Mouse (Mus musculus): ENCODE data around the gene Txnrd1. TPM values are rescaled to one million over a fixed set of nuclear protein-coding genes. Genes with fewer than 3 reads are reported as not detected.

Gene Txnrd1
- total RNA-seq, 1 experiment from 2014 or later, result 119 TPM

DNA sequence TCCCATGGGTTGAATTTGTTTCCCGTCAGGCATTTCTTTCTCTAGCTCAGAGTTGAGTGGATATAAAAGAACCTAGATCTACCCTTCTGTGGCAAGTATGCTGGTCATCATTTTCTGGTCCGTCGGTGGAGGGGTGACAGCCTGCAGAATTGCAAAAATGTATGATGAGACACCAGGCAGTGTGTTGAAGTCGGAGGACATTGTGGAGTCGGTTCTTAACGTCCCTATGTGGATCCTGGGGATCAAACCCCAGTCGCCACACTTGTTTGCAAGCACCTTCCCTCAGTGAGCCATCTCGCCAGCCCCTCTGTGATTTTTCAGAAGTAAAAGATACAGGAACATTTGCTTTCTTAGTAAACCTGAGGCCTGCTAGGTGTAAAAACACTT lies 27.2 kb downstream of the Txnrd1 start:
- ATAC-seq (replicated peaks; ENCODE audit: low read depth, poor library complexity, severe bottlenecking), result no peak

DNA sequence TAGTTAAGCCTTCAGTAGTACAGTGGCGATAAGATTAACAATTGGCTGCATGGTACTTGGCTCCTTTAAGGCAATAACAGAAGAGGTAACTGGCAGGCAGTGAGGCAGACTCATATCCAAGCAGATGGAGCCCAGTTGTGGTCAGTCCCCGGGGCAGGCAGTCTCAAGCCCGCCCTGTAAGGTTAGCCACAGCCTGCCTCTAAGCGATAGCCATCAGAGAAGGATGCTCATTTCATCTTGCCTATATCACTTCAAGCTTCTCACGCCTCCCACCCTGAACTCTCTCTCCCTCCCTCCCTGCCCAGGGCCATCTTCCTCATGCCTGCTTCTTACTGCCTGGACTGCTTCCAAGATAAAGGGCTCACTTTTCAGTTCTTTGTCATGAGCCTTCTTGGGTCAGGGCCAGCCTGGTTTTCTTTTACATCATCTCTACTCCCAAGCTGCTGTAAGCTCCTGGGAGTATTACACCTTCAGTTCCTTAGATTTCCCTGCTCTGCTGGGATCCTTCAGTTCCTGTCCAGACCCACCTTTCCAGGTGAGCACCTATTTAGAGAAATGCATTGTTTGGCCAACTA lies 29.4 kb downstream of the Txnrd1 start:
- ATAC-seq (replicated peaks; ENCODE audit: low read depth, poor library complexity, severe bottlenecking), result peak; percentile 8

GRCm38 (mm10) chr10:82863827-82864226 lies 30.1 kb downstream of the Txnrd1 start:
- no peak for ATAC-seq (replicated peaks; ENCODE audit: low read depth, poor library complexity, severe bottlenecking)

GRCm38 (mm10) chr10:82866356-82866755 lies 32.6 kb downstream of the Txnrd1 start, which contains the start of gene Eid3:
TSS of gene Eid3 (plus strand) at chr10:82866626.
- peak; percentile 54 for ATAC-seq (replicated peaks; ENCODE audit: low read depth, poor library complexity, severe bottlenecking)

- peak; percentile 26 for ATAC-seq (replicated peaks; ENCODE audit: low read depth, poor library complexity, severe bottlenecking)
These were observed 33.1 kb downstream of the Txnrd1 start for GRCm38 (mm10) chr10:82866832-82867231.

DNA sequence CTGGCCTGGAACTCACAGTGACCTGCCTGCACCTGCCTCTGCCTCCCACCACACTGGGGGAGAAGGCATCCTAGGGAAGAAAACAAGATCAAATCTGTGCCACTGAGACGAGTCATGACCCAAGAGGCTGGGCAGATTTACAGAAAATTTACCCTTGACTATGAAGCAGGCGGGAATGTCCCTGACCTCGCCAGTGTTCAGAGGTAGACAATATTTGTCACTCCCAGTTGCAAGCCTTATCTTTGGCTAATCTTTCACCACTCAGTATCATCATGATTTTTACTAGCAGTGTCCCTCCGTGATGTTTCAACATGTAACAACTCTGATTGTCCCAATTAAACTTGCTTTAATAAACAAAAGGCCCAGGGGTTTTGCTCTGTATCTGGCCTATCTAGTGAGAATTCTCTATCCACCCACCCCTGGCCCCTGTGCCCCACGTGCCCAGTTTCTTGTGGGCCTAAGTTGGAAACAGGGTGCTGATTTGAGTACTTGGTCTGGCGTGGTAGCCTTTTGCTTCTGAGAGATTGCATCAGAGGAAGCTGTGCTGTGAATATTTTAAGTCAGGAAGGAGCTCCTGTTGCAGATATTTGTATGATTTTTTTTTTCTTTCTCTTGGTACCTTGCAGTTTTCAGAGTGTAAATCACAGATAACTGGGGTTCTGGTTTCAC lies 34.8 kb downstream of the Txnrd1 start:
- ATAC-seq (replicated peaks; ENCODE audit: low read depth, poor library complexity, severe bottlenecking), result no peak

- no peak for ATAC-seq (replicated peaks; ENCODE audit: low read depth, poor library complexity, severe bottlenecking)
These were observed 41.7 kb downstream of the Txnrd1 start for GRCm38 (mm10) chr10:82875446-82875845.

DNA sequence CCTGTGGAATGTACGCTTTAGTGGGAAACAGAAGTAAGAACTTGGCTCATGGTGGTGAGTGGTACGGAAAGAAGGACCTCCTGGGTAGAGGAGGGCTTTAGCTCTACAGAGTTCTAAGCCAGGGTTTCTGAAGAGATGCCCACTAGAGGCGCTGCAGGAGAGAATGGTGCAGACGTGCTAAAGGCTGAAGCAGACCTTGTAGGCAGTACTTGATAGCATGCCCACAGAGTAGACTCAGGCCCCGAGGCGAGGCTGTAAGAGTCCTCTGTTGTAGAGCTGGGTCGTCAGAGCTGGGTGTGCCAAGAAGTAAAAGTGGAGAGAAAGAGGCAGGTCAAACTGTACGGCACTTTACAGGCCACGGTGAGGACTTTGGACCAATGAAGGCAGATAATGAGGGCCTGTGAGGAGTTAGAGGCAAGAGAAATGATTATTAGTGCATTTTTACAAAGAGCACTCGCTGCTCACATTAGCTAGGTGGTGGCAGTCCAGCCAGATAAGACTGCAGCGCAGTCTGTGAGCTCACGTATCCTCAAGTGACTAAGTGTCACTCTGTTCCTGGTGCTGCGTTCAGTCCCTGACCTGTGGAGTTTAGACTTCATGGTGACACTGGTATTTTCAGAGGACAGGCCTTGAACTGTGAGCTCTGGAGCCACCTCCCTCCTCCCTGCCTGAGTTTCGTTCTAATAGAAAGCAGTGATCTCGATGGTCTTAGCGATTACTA lies 42.5 kb downstream of the Txnrd1 start:
- peak; percentile 76 for ATAC-seq (replicated peaks; ENCODE audit: low read depth, poor library complexity, severe bottlenecking)

DNA sequence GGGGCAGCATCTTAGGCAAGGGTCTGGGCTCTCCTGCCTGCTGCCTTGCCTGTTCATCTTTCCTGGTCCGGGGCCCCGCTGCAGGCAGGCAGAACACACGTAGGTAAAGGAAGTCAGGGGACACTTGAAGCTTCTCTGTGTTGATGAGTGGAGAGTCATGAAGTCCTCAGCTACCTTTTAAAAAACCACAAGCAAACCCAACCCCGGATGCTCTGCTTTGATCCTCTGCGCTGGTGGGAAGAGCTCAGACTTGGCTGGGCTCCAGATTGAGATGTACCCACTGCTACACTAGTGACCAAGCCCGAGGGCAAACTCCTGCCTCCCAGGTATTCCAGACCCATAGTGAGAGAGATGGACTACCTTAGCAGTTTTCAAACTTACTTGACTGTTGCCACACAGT lies 53.6 kb downstream of the Txnrd1 start:
- no peak for ATAC-seq (replicated peaks; ENCODE audit: low read depth, poor library complexity, severe bottlenecking)

DNA sequence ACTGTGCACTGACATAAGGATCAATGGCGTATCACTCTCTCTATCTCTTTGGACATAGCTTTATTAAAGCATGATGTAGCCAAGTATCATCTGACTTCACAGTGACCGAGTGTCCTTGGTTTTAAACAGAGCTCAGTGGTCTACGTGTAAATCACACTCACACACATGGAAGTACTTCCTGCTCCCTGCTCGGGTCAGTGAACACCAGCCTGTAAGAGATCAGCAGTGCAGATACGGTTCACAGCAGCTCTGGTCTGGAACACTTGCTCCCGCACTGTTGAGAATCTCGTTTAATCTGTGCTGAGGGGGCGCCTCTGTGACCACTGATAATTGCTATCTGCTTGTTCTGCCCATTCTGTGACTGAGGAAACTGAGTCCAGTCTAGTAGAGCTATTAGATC lies 54.8 kb downstream of the Txnrd1 start:
- no peak for ATAC-seq (replicated peaks; ENCODE audit: low read depth, poor library complexity, severe bottlenecking)

DNA sequence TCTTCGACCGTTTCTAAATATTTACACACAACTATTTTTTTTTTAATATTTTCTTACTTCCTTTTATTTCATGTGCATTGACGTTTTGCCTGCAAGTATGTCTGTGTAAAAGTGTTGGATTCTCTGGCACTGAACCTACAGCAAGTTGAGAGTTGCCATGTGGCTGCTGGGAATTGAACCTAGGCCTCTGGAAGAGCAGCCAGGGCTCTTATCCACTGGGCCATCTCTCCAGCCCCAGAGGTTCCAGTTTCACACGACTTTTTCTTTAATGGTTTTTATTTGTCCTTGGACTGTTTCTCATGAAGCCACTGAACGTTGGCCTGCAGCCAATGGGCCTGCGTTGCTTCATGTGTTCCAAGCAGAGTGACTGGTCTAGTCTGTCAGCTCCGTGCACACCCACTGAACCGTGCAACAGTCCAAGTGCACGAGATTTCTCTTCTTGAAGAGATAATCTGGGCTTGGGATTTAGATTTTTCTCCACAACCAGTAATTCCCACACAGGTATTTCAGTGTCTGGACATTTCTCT lies 55.8 kb downstream of the Txnrd1 start:
- ATAC-seq (replicated peaks; ENCODE audit: low read depth, poor library complexity, severe bottlenecking), result peak; percentile 41

DNA sequence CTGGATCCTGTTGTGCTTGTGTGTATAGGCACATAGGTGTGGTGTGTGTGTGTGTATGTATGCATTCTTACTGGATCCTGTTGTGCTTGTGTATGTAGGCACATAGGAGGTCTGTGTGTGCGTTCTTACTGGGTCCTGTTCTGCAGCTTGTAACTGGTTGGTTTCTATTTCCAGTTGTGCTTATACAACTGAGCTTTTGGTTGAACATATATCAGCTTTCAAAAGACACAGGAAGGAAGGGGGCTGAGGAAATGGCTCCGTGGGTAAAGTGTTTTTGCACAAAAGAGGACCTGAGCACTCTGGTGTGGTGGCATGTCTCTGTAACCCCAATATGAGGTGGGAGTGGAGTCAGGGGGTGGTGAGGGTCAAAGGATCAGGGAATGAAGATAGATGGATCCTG lies 57.2 kb downstream of the Txnrd1 start:
- no peak for ATAC-seq (replicated peaks; ENCODE audit: low read depth, poor library complexity, severe bottlenecking)

DNA sequence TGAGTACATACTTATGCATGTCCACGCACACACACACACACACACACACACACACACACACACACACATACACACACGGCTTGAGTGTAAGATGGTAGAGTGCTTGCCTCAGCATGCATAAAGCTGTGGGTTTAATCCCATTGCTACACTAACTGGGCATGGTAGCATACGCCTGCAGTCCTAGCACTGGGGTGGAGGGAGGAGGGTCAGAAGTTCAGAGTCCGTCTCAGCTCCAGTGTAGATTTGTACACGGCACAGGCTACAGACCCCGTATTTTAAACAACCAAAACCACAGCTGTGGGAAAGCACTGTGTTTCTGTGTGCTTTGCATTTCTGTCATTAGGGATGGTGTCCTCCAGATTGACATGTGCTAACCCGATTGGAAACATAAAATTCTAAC lies 57.7 kb downstream of the Txnrd1 start:
- ATAC-seq (replicated peaks; ENCODE audit: low read depth, poor library complexity, severe bottlenecking), result no peak

DNA sequence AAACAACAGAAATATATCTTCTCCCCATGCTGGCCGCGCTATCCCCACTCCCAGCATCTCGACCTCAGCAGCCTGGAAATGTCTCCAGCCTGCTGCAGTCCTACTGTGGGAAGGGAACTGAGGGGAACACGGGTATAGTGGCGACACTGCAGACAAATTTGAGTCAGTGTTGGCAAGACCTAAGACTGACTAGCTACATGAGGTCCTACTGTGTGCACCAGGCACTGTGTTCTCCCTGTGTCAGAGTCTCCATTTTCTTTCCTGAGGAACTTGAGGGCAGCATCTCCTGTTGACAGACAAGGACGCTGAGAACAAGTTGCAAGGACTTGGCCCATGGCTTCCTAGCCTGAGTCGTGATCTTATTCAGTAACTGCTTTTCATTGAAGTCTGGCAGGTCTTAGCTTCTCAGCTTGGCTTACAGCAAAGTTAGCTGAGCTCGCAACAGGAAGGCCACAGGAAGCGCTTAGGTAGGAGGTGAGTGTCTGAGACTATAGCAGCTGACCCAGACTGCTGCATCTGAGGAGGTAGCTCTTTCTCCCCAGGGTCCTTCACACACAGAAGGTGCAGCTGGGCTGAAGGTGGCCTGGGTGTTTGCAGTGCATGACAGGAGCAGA lies 58.8 kb downstream of the Txnrd1 start:
- ATAC-seq (replicated peaks; ENCODE audit: low read depth, poor library complexity, severe bottlenecking), result no peak

DNA sequence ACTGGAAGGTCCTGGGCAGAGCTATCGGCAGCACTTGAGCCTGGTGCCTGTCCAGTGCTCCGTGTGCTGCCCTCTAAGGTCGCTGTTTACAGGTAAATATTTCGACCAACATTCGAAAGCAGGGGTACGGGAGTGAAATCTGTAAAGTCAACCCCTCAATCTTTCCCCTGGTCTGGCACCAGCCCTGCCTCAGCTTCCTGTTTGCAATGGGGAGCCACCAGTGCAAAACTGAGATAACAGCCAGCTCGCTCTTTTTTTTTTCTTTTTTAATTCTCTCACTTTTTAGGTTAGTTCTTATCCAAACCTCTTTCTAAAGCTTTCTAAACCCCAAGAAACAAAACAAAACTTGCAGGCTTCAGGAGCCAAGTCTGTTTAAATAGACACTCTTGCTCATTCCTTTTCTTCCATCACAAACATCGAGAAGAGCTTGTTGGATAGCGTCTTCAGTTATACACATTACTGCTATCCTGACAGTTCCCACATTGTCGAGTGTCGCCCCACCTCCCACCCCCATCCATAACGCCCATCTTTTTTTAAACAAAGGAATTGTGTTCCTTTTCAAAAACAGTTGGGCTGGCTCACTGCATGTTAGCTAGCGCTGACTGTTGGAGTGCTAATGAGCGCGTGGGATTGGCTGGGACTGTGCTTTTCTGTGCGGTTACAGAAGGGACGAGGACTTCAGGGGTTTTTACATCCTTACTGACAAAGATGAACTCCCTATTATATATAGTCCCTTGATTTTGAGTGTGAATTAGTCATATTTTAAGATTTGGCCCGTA lies 60.3 kb downstream of the Txnrd1 start:
- peak; percentile 73 for ATAC-seq (replicated peaks; ENCODE audit: low read depth, poor library complexity, severe bottlenecking)

DNA sequence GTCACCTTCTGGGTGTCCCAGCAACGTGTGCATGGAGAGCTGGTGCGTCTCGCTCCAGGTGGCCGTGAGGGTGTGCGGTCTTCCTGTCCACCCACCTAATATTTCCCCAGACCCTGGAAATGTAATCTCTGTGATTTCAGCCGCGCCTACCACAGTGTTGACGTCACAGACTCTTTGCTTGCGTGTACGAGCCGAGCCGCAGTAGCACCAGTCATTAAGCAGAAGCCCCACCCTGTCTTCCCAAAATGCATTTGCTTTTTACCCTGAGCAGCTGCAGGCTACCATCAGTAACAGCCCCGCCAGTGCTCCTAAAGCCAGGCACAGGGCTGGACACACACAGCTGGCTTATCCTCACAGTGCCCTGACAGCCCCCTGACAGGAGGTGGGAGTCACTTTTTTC lies 64.2 kb downstream of the Txnrd1 start:
- ATAC-seq (replicated peaks; ENCODE audit: low read depth, poor library complexity, severe bottlenecking), result no peak

DNA sequence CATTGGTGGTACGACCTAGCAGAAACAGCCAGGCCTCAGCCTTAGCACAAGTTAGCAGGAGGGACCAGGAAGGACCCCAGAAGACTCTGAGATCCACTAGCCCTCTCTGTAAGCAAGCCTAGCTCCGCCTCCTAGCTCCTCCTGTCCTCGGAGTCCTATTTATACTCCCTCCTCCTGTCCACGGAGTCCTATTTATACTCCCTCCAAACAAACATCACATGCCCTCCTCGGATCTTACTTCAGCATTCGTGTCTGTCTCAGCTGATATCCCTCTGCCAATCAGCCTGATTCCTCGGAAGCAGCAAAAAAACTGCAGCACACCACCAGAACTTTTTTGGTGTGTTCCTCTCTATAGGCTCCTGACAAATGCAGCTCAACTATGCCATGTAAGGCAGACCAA lies 65.1 kb downstream of the Txnrd1 start:
- no peak for ATAC-seq (replicated peaks; ENCODE audit: low read depth, poor library complexity, severe bottlenecking)

- peak; percentile 85 for ATAC-seq (replicated peaks; ENCODE audit: low read depth, poor library complexity, severe bottlenecking)
These were observed 66.2 kb downstream of the Txnrd1 start for GRCm38 (mm10) chr10:82899810-82900421.

GRCm38 (mm10) chr10:82900546-82900945 lies 66.8 kb downstream of the Txnrd1 start:
- ATAC-seq (replicated peaks; ENCODE audit: low read depth, poor library complexity, severe bottlenecking), result no peak

GRCm38 (mm10) chr10:82901436-82901835 lies 67.7 kb downstream of the Txnrd1 start:
- peak; percentile 70 for ATAC-seq (replicated peaks; ENCODE audit: low read depth, poor library complexity, severe bottlenecking)

Measured in common myeloid progenitor, adult 5-6 weeks (primary cell).